Mouse (Mus musculus): ENCODE results near the gene Zfp74. TPM values are rescaled to one million over a fixed set of nuclear protein-coding genes. Genes with fewer than 3 reads are reported as not detected.
"Not testable (repeated sequence)": the region's sequence is repeated elsewhere in the genome, so short reads cannot be mapped to it uniquely, and the experiment has no call there.

The Zfp74 gene
- polyA plus RNA-seq, 1 experiment from 2014 or later, result 12.7 TPM

DNA sequence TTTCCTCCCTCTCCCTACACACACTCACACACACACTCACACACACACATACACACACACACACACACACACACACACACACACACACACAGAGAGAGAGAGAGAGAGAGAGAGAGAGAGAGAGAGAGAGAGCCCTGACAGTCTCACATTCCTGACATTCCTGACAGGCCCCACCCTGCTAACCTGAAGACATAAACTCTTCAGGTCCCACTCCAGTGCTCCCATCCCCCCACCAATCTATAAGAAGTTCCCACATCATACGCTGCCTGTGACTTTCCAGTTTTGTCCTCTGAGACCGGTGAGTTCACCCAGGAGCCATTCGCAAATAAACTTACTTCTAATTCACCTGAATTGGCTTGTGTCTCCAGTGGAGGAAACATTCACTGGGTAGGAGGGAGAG lies 28.0 kb upstream of the Zfp74 start:
- Histone ChIP-seq H3K4me1 (peaks cover 22% of the 10 kb centered on the region), H3K4me3 (no peak overlapping the region), H3K9me3 (replicated peaks) (peaks cover 6% of the 10 kb centered on the region; the same call in 1 of the 2 replicates)

DNA sequence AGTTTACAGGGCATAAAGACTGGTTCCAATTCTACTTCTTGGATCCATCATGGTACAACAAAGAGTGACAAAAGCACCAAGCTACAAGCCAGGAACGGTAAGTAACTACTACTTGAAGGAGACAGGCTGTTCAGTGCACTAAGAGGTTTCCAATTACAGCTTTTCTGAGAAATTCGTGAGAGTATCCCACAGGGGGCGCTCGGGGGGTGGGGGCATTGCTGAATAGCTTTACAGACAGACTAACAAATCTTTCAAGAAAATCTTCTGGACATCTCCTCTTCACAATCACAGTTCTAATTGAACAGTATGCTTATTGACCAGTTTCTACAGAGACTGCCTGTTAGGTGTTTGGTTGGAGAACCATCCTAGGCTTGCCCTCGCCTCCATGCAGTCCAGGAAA lies 27.6 kb upstream of the Zfp74 start:
- Histone ChIP-seq H3K9me3 (replicated peaks) (peaks cover 6% of the 10 kb centered on the region; the same call in 1 of the 2 replicates), H3K27me3 (ENCODE audit: low read depth, poor library complexity, severe bottlenecking) (no peaks in the 10 kb centered on the region), H3K36me3 (peaks cover 12% of the 10 kb centered on the region), H3K4me1 (peaks cover 22% of the 10 kb centered on the region), H3K4me3 (no peak overlapping the region), H3K27ac (replicated peaks) (no peak overlapping the region)
- 51% methylated on average over 5 of the region's 5 CpGs for WGBS
- no peak for DNase-seq (ENCODE audit: low spot score)

More for the DNA sequence above, 28.0 kb upstream of the Zfp74 start:
- Histone ChIP-seq H3K27me3 (ENCODE audit: low read depth, poor library complexity, severe bottlenecking) (no peaks in the 10 kb centered on the region), H3K27ac (replicated peaks) (no peak overlapping the region), H3K36me3 (peaks cover 16% of the 10 kb centered on the region)
- WGBS, result 91% methylated on average over 3 of the region's 3 CpGs
- DNase-seq (ENCODE audit: low spot score), result no peak

GRCm38 (mm10) chr7:29980761-29981160 lies 26.9 kb upstream of the Zfp74 start:
- H3K27me3 ChIP-seq (ENCODE audit: low read depth, poor library complexity, severe bottlenecking), result no peaks in the 10 kb centered on the region
- no peak overlapping the region for H3K27ac ChIP-seq (replicated peaks)
- H3K4me3 ChIP-seq, result no peak overlapping the region
- 90% methylated on average over 1 of the region's 1 CpGs for WGBS
- DNase-seq (ENCODE audit: low spot score), result no peak
- H3K36me3 ChIP-seq, result peaks cover 5% of the 10 kb centered on the region
- peaks cover 22% of the 10 kb centered on the region for H3K4me1 ChIP-seq
- H3K9me3 ChIP-seq (replicated peaks), result peaks cover 6% of the 10 kb centered on the region; the same call in 1 of the 2 replicates

- no peak for DNase-seq (ENCODE audit: low spot score)
- WGBS, result 85% methylated on average over 9 of the region's 9 CpGs
- Histone ChIP-seq H3K9me3 (replicated peaks) (peaks cover 6% of the 10 kb centered on the region; the same call in 1 of the 2 replicates), H3K4me1 (no peaks in the 10 kb centered on the region), H3K4me3 (no peak overlapping the region), H3K27ac (replicated peaks) (no peak overlapping the region), H3K36me3 (no peaks in the 10 kb centered on the region), H3K27me3 (ENCODE audit: low read depth, poor library complexity, severe bottlenecking) (no peaks in the 10 kb centered on the region)
Measured at GRCm38 (mm10) chr7:29970686-29971085, 16.8 kb upstream of the Zfp74 start.

GRCm38 (mm10) chr7:29965115-29965810 lies 11.4 kb upstream of the Zfp74 start:
- not testable (repeated sequence) for H3K27ac ChIP-seq (replicated peaks); H3K27me3 ChIP-seq (ENCODE audit: low read depth, poor library complexity, severe bottlenecking); H3K4me3 ChIP-seq; DNase-seq (ENCODE audit: low spot score); H3K4me1 ChIP-seq; H3K36me3 ChIP-seq
- WGBS, result 49% methylated on average over 39 of the region's 39 CpGs
- peaks cover 14% of the 10 kb centered on the region; the same call in 1 of the 2 replicates for H3K9me3 ChIP-seq (replicated peaks)

DNA sequence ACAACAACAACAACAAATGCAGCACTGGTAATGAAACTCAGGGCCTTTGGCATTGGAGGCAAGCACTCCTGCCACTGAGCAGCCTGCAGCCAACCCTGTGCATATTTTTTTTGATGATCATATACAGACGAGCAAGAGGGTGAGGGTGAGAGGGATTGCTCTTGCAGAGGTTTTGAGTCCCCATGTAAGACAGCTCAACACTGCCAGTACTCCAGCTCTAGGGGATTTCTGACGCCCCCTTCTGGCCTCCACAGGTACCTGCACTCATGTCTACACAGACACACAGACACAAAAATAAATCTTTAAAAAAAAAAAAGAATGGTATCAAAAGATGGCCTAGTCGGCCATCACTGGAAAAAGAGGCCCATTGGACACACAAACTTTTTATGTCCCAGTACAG lies 5.1 kb upstream of the Zfp74 start:
- Histone ChIP-seq H3K27ac (replicated peaks) (no peak overlapping the region), H3K4me3 (no peak overlapping the region), H3K27me3 (ENCODE audit: low read depth, poor library complexity, severe bottlenecking) (no peaks in the 10 kb centered on the region), H3K9me3 (replicated peaks) (peaks cover 8% of the 10 kb centered on the region; the same call in 1 of the 2 replicates), H3K36me3 (no peaks in the 10 kb centered on the region), H3K4me1 (no peaks in the 10 kb centered on the region)
- 69% methylated on average over 3 of the region's 3 CpGs for WGBS
- DNase-seq (ENCODE audit: low spot score), result no peak

GRCm38 (mm10) chr7:29958125-29958724 lies 4.3 kb upstream of the Zfp74 start:
- 88% methylated on average over 11 of the region's 11 CpGs for WGBS
- H3K27ac ChIP-seq (replicated peaks), result no peak overlapping the region
- no peaks in the 10 kb centered on the region for H3K36me3 ChIP-seq
- no peaks in the 10 kb centered on the region for H3K27me3 ChIP-seq (ENCODE audit: low read depth, poor library complexity, severe bottlenecking)
- peaks cover 8% of the 10 kb centered on the region; the same call in 1 of the 2 replicates for H3K9me3 ChIP-seq (replicated peaks)
- no peak for DNase-seq (ENCODE audit: low spot score)
- 0 out of 2 replicates have a peak, but pooled peaks cover 5% of the 10 kb centered on the region for H3K4me1 ChIP-seq
- no peak overlapping the region for H3K4me3 ChIP-seq

GRCm38 (mm10) chr7:29956257-29956656 lies 2.4 kb upstream of the Zfp74 start:
- peaks cover 10% of the 10 kb centered on the region for H3K4me1 ChIP-seq
- DNase-seq (ENCODE audit: low spot score), result no peak
- H3K27me3 ChIP-seq (ENCODE audit: low read depth, poor library complexity, severe bottlenecking), result no peaks in the 10 kb centered on the region
- H3K4me3 ChIP-seq, result no peak overlapping the region
- H3K36me3 ChIP-seq, result peaks cover 3% of the 10 kb centered on the region
- whole genome bisulfite sequencing, result 71% methylated on average over 9 of the region's 10 CpGs
- no peak overlapping the region for H3K27ac ChIP-seq (replicated peaks)
- no peaks in the 10 kb centered on the region for H3K9me3 ChIP-seq (replicated peaks)

DNA sequence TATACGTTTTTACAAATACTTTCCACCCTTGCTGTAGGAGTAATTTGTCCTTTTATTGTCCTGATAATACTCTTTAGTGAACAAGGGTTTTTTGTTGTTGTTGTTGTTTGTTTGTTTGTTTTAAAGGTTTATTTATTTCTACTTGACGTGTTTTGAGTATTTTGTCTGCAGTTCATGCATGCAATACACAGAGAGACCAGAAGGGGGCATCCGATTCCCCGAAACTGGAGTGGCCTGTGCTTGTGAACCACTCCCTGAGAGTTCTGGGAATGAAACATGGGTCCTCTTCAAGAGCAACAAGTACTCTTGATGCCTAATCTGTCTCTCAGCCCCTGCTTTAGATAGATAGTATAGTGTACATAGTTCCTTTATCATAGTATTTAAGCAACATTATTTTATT lies 842 bp upstream of the Zfp74 start:
- DNase-seq (ENCODE audit: low spot score), result peak; percentile 46
- Histone ChIP-seq H3K36me3 (peaks cover 18% of the 10 kb centered on the region), H3K27ac (replicated peaks) (no peak overlapping the region), H3K4me3 (peak overlapping the region; percentile 71), H3K4me1 (peaks cover 10% of the 10 kb centered on the region), H3K9me3 (replicated peaks) (no peaks in the 10 kb centered on the region), H3K27me3 (ENCODE audit: low read depth, poor library complexity, severe bottlenecking) (no peaks in the 10 kb centered on the region)
- WGBS, result 22% methylated on average over 4 of the region's 4 CpGs

DNA sequence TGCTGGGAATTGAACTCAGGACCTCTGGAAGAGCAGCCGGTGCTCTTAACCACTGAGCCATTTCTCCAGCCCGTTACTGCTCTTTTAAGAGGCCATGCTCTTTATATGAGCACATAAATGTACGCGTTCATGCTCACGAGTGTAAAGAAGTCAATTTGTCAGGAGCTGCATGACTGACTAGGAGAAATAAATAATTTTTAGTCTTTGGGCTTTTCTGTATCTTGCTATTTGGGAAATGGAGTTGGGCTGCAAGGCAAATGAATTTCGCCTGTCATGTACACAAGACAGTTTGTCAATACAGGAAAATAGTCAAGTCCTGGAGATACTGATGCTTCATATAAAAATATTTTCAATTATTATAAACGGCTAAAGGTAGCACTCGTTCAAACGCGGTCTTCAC lies 803 bp downstream of the Zfp74 start:
- WGBS, result 59% methylated on average over 10 of the region's 10 CpGs
- DNase-seq (ENCODE audit: low spot score), result no peak
- Histone ChIP-seq H3K4me1 (peaks cover 10% of the 10 kb centered on the region), H3K36me3 (peaks cover 33% of the 10 kb centered on the region), H3K27ac (replicated peaks) (peak overlapping the region; percentile 96), H3K9me3 (replicated peaks) (no peaks in the 10 kb centered on the region), H3K27me3 (ENCODE audit: low read depth, poor library complexity, severe bottlenecking) (no peaks in the 10 kb centered on the region), H3K4me3 (peak overlapping the region; percentile 71)

GRCm38 (mm10) chr7:29944201-29944600 lies 9.7 kb downstream of the Zfp74 start:
- Histone ChIP-seq H3K27me3 (ENCODE audit: low read depth, poor library complexity, severe bottlenecking) (no peaks in the 10 kb centered on the region), H3K4me1 (no peaks in the 10 kb centered on the region), H3K36me3 (peaks cover 64% of the 10 kb centered on the region), H3K4me3 (no peak overlapping the region), H3K9me3 (replicated peaks) (no peaks in the 10 kb centered on the region), H3K27ac (replicated peaks) (no peak overlapping the region)
- no peak for DNase-seq (ENCODE audit: low spot score)
- 73% methylated on average over 2 of the region's 2 CpGs for WGBS

GRCm38 (mm10) chr7:29943720-29944119 lies 10.2 kb downstream of the Zfp74 start:
- no peaks in the 10 kb centered on the region for H3K27me3 ChIP-seq (ENCODE audit: low read depth, poor library complexity, severe bottlenecking)
- no peak overlapping the region for H3K4me3 ChIP-seq
- no peak for DNase-seq (ENCODE audit: low spot score)
- 73% methylated on average over 2 of the region's 2 CpGs for WGBS
- no peaks in the 10 kb centered on the region for H3K9me3 ChIP-seq (replicated peaks)
- H3K36me3 ChIP-seq, result peaks cover 60% of the 10 kb centered on the region
- H3K4me1 ChIP-seq, result no peaks in the 10 kb centered on the region; the same call in 1 of the 2 replicates
- H3K27ac ChIP-seq (replicated peaks), result no peak overlapping the region

DNA sequence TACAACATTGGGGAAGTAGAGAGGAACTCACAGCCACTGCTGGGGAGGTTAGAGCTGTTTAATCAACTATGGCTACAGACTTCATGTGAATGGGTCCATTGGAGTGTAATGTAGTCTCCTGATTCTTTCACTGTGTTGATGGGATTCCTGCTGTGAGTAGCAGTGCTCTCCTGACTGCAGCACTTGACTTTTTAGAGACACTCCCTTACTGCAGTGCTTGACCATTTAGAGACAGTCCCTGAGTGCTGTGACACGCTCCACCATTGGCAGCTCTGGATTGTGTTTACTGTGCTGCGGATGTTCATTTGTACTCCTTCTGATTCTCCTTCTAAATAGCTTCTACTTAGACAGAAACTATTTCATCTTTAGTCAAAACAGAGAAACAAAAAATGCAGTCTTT lies 11.1 kb downstream of the Zfp74 start:
- Histone ChIP-seq H3K4me1 (no peaks in the 10 kb centered on the region; the same call in 1 of the 2 replicates), H3K27ac (replicated peaks) (no peak overlapping the region), H3K36me3 (peaks cover 56% of the 10 kb centered on the region), H3K9me3 (replicated peaks) (no peaks in the 10 kb centered on the region), H3K27me3 (ENCODE audit: low read depth, poor library complexity, severe bottlenecking) (no peaks in the 10 kb centered on the region), H3K4me3 (no peak overlapping the region)
- 58% methylated on average over 2 of the region's 2 CpGs for WGBS
- DNase-seq (ENCODE audit: low spot score), result no peak

Measured in midbrain, embryonic 10.5 days (tissue).